In genomic region chr13:89585144-89585543, GRCm38 (mm10) we compare ENCODE assay signal across 18 mouse cellular contexts. TPM values are rescaled to one million over a fixed set of nuclear protein-coding genes. Genes with fewer than 3 reads are reported as not detected.
A peak's percentile ranks its signal among the peaks of the same experiment; 100 is the strongest.
DNase-seq lines count a peak whose midpoint lies in the region; ATAC-seq and TF ChIP-seq lines count a peak whose summit lies in the region.
"Had no signal": no experiment of that assay in that cellular context is flagged by ENCODE, and none has a peak within 500 bp of the region (broad histone marks: within the 10 kb centered on the region; RNA-seq: fewer than 3 reads in every experiment).

No protein-coding gene starts in this region.

- TF ChIP-seq CTCF in layer of hippocampus, adult 2 months (conservative IDR thresholded peaks at IDR 0.05), result no peak
- no peak for TF ChIP-seq CTCF in brain, embryonic 14.5 days (IDR thresholded peaks at IDR 0.05; ENCODE audit: borderline replicate concordance, extremely low read depth, insufficient read depth, insufficient read length)
- no peak for TF ChIP-seq CTCF in hindbrain, postnatal 0 days (IDR thresholded peaks at IDR 0.05; ENCODE audit: low read depth)

- H3K9ac ChIP-seq in hindbrain, postnatal 0 days (replicated peaks; ENCODE audit: low read length), result no peak overlapping the region
- H3K9ac ChIP-seq: liver, embryonic 12.5 days had no signal

- ATAC-seq in hindbrain, postnatal 0 days, result no peak
- ATAC-seq: hindbrain, embryonic 16.5 days; liver, embryonic 12.5 days had no signal

- no peaks in the 10 kb centered on the region for H3K4me1 ChIP-seq in hindbrain, postnatal 0 days (ENCODE audit: insufficient read depth, low read length)
- H3K4me1 ChIP-seq: liver, embryonic 12.5 days had no signal

- H3K27ac ChIP-seq in layer of hippocampus, adult 2 months, result peak overlapping the region; percentile 83
- H3K27ac ChIP-seq in hindbrain, postnatal 0 days, result no peak overlapping the region
- H3K27ac ChIP-seq: liver, embryonic 12.5 days had no signal

- H3K4me2 ChIP-seq in hindbrain, postnatal 0 days (ENCODE audit: low read depth, low read length), result no peak overlapping the region
- H3K4me2 ChIP-seq: liver, embryonic 12.5 days had no signal

- TF ChIP-seq POLR2A in brain, embryonic 14.5 days (IDR thresholded peaks at IDR 0.05; ENCODE audit: borderline replicate concordance, extremely low read depth, insufficient read depth, insufficient read length, poor library complexity, severe bottlenecking), result no peak

- no peaks in the 10 kb centered on the region for H3K36me3 ChIP-seq in hindbrain, postnatal 0 days (ENCODE audit: insufficient read depth, low read length)
- H3K36me3 ChIP-seq: liver, embryonic 12.5 days had no signal

- H3K9me3 ChIP-seq in hindbrain, postnatal 0 days (ENCODE audit: low read length), result no peaks in the 10 kb centered on the region
- H3K9me3 ChIP-seq: liver, embryonic 12.5 days had no signal

- peak overlapping the region; percentile 49 for H3K4me3 ChIP-seq in layer of hippocampus, adult 2 months
- H3K4me3 ChIP-seq in hindbrain, postnatal 0 days (ENCODE audit: low read length), result no peak overlapping the region
- H3K4me3 ChIP-seq: liver, embryonic 12.5 days had no signal

- WGBS in hindbrain, postnatal 0 days, result 44% methylated on average over 1 of the region's 1 CpGs

- peak; percentile 19 for DNase-seq in adrenal gland, postnatal 10 days
- DNase-seq in adrenal gland, postnatal 36 days, result no peak
- no peak for DNase-seq in layer of hippocampus, adult 2 months (ENCODE audit: low spot score in 2 of 2)
- DNase-seq in layer of hippocampus, postnatal 14 days (ENCODE audit: low spot score in 2 of 2), result no peak
- DNase-seq in brain, embryonic 14.5 days (ENCODE audit: low read depth), result peak; percentile 18
- peak; percentile 14 for DNase-seq in kidney, postnatal 14 days
- no peak for DNase-seq in hindbrain, postnatal 0 days (ENCODE audit: low spot score)
- DNase-seq in thymus, postnatal 36 days, result no peak
- DNase-seq: cerebellum, postnatal 10 days; heart, adult 11 months; heart, postnatal 10 days; left cerebral cortex, postnatal 4 days; right cerebral cortex, postnatal 14 days; thymus, postnatal 25 days had no signal

- no peaks in the 10 kb centered on the region for H3K27me3 ChIP-seq in hindbrain, postnatal 0 days (ENCODE audit: insufficient read depth, low read length)
- H3K27me3 ChIP-seq: CH12.LX; liver, embryonic 12.5 days had no signal

RNA-seq across cellular contexts. Expression of gene Hapln1, which starts 45.5 kb away (rescaled TPM):
- 1 to 10 TPM; 4.0 to 4.6 TPM for total RNA-seq in adrenal gland, postnatal 10 days (2021)
- 10 to 100 TPM in 1 of 2 experiments, 1 to 10 TPM in 1; 3.6 to 10.1 TPM for total RNA-seq in adrenal gland, postnatal 36 days (2021)
- 10 to 100 TPM; 33.1 to 33.4 TPM for total RNA-seq in layer of hippocampus, adult 2 months (2021)
- 10 to 100 TPM; 71.9 to 84.4 TPM for total RNA-seq in layer of hippocampus, postnatal 14 days (2021)
- 0.33 and 0.57 TPM in 2 replicates for polyA plus RNA-seq in brain, embryonic 14.5 days (2012; rRNA removed)
- 1.6 and 3.0 TPM in 2 replicates for total RNA-seq in hindbrain, postnatal 0 days (2014; rRNA removed)
- polyA plus RNA-seq in hindbrain, postnatal 0 days (2015; fragmentation: Nextera tagmentation; extraction: Ambion mirVana), result 1.6 and 2.1 TPM in 2 replicates
- total RNA-seq: neutrophil, adult 5-6 weeks had no signal

Comparison
In these comparisons a context has a peak if more than half of its experiments do, and no peak if none do; other contexts are left out.
1. DNase-seq: peak in adrenal gland, postnatal 10 days (single experiment), brain, embryonic 14.5 days (single experiment) and kidney, postnatal 14 days (single experiment); none in adrenal gland, postnatal 36 days (0 of 2), layer of hippocampus, adult 2 months (0 of 2), layer of hippocampus, postnatal 14 days (0 of 2), hindbrain, postnatal 0 days (single experiment) and thymus, postnatal 36 days (0 of 2).